Mouse (Mus musculus): ENCODE results near the gene Lhx1. TPM values are rescaled to one million over a fixed set of nuclear protein-coding genes. Genes with fewer than 3 reads are reported as not detected.
A peak's percentile ranks its signal among the peaks of the same experiment; 100 is the strongest.

The Lhx1 gene
- total RNA-seq (2021) (not detected), polyA plus RNA-seq (2012; rRNA removed) (not detected in 2 replicates)
- long read RNA-seq = 0 reads

- intact Hi-C loops (cut with DNase I) = no loop called here
- peaks cover 60% of the 10 kb centered on the region for H3K27me3 ChIP-seq (ENCODE audit: control insufficient read depth, insufficient read depth, low read length)
- H3K4me3 ChIP-seq = peak within 1 kb of the TSS; percentile 40
- no peak for TF ChIP-seq CTCF (IDR thresholded peaks at IDR 0.05)
- TF ChIP-seq EP300 (IDR thresholded peaks at IDR 0.05; ENCODE audit: insufficient read depth, low read depth, low read length) = no peak
- TF ChIP-seq POLR2A (IDR thresholded peaks at IDR 0.05; ENCODE audit: insufficient read depth, low read depth, low read length) = no peak
- WGBS = 1% methylated on average over 64 of the region's 64 CpGs
- no peak within 1 kb of the TSS for H3K9ac ChIP-seq (ENCODE audit: low read depth, low read length)
- DNase-seq = peak; percentile 25 to 45
- no peak within 1 kb of the TSS for H3K27ac ChIP-seq
- H3K36me3 ChIP-seq (ENCODE audit: control insufficient read depth, insufficient read depth, low read length) = no peaks in the 10 kb centered on the region
- H3K79me2 ChIP-seq (replicated peaks; ENCODE audit: control insufficient read depth, insufficient read depth, low read length) = no peaks in the 10 kb centered on the region
- no peaks in the 10 kb centered on the region; the same call in 1 of the 2 replicates for H3K4me1 ChIP-seq (ENCODE audit: control insufficient read depth, insufficient read depth, low read length)
These were observed at the start of gene Lhx1 for GRCm38 (mm10) chr11:84525421-84526274. TSS of gene Lhx1 (minus strand) at chr11:84525535.

GRCm38 (mm10) chr11:84574834-84575233 is 49.5 kb upstream of the Lhx1 start:
- Histone ChIP-seq H3K9ac (ENCODE audit: low read depth, low read length) (no peak overlapping the region), H3K4me3 (no peak overlapping the region), H3K4me1 (ENCODE audit: control insufficient read depth, insufficient read depth, low read length) (no peaks in the 10 kb centered on the region), H3K27me3 (ENCODE audit: control insufficient read depth, insufficient read depth, low read length) (peaks cover 2% of the 10 kb centered on the region; the same call in 1 of the 2 replicates), H3K79me2 (replicated peaks; ENCODE audit: control insufficient read depth, insufficient read depth, low read length) (no peaks in the 10 kb centered on the region), H3K36me3 (ENCODE audit: control insufficient read depth, insufficient read depth, low read length) (no peaks in the 10 kb centered on the region), H3K27ac (no peak overlapping the region)
- no peak for DNase-seq
- TF ChIP-seq POLR2A (IDR thresholded peaks at IDR 0.05; ENCODE audit: insufficient read depth, low read depth, low read length) (no peak), EP300 (IDR thresholded peaks at IDR 0.05; ENCODE audit: insufficient read depth, low read depth, low read length) (no peak), CTCF (IDR thresholded peaks at IDR 0.05) (no peak)
- intact Hi-C loops (cut with DNase I) = no loop called here
- 65% methylated on average over 8 of the region's 8 CpGs for WGBS

- Histone ChIP-seq H3K4me1 (ENCODE audit: control insufficient read depth, insufficient read depth, low read length) (no peaks in the 10 kb centered on the region), H3K79me2 (replicated peaks; ENCODE audit: control insufficient read depth, insufficient read depth, low read length) (no peaks in the 10 kb centered on the region), H3K4me3 (no peak overlapping the region), H3K27ac (no peak overlapping the region), H3K27me3 (ENCODE audit: control insufficient read depth, insufficient read depth, low read length) (peaks cover 2% of the 10 kb centered on the region; the same call in 1 of the 2 replicates), H3K9ac (ENCODE audit: low read depth, low read length) (no peak overlapping the region), H3K36me3 (ENCODE audit: control insufficient read depth, insufficient read depth, low read length) (no peaks in the 10 kb centered on the region)
- 74% methylated on average over 8 of the region's 8 CpGs for WGBS
- no peak for DNase-seq
- intact Hi-C loops (cut with DNase I) = no loop called here
- TF ChIP-seq POLR2A (IDR thresholded peaks at IDR 0.05; ENCODE audit: insufficient read depth, low read depth, low read length) = no peak
- no peak for TF ChIP-seq CTCF (IDR thresholded peaks at IDR 0.05)
These were observed 48.3 kb upstream of the Lhx1 start for GRCm38 (mm10) chr11:84573637-84574036.

- no peak for DNase-seq
- WGBS = 69% methylated on average over 5 of the region's 5 CpGs
- no peaks in the 10 kb centered on the region for H3K27me3 ChIP-seq (ENCODE audit: control insufficient read depth, insufficient read depth, low read length)
These were observed 45.5 kb upstream of the Lhx1 start for GRCm38 (mm10) chr11:84570812-84571211.

GRCm38 (mm10) chr11:84570392-84570791 is 45.1 kb upstream of the Lhx1 start:
- no peak for DNase-seq
- Histone ChIP-seq H3K79me2 (replicated peaks; ENCODE audit: control insufficient read depth, insufficient read depth, low read length) (no peaks in the 10 kb centered on the region), H3K27me3 (ENCODE audit: control insufficient read depth, insufficient read depth, low read length) (no peaks in the 10 kb centered on the region), H3K4me1 (ENCODE audit: control insufficient read depth, insufficient read depth, low read length) (no peaks in the 10 kb centered on the region), H3K36me3 (ENCODE audit: control insufficient read depth, insufficient read depth, low read length) (no peaks in the 10 kb centered on the region), H3K27ac (no peak overlapping the region), H3K4me3 (no peak overlapping the region), H3K9ac (ENCODE audit: low read depth, low read length) (no peak overlapping the region)
- WGBS = 68% methylated on average over 12 of the region's 12 CpGs
- TF ChIP-seq EP300 (IDR thresholded peaks at IDR 0.05; ENCODE audit: insufficient read depth, low read depth, low read length) (no peak), CTCF (IDR thresholded peaks at IDR 0.05) (no peak), POLR2A (IDR thresholded peaks at IDR 0.05; ENCODE audit: insufficient read depth, low read depth, low read length) (no peak)
- intact Hi-C loops (cut with DNase I) = no loop called here

More at GRCm38 (mm10) chr11:84570812-84571211, 45.5 kb upstream of the Lhx1 start:
- H3K4me3 ChIP-seq = no peak overlapping the region
- no peak for TF ChIP-seq EP300 (IDR thresholded peaks at IDR 0.05; ENCODE audit: insufficient read depth, low read depth, low read length)
- no peak for TF ChIP-seq POLR2A (IDR thresholded peaks at IDR 0.05; ENCODE audit: insufficient read depth, low read depth, low read length)
- TF ChIP-seq CTCF (IDR thresholded peaks at IDR 0.05) = no peak
- intact Hi-C loops (cut with DNase I) = no loop called here
- H3K27ac ChIP-seq = no peak overlapping the region
- no peaks in the 10 kb centered on the region for H3K36me3 ChIP-seq (ENCODE audit: control insufficient read depth, insufficient read depth, low read length)
- H3K4me1 ChIP-seq (ENCODE audit: control insufficient read depth, insufficient read depth, low read length) = no peaks in the 10 kb centered on the region
- H3K9ac ChIP-seq (ENCODE audit: low read depth, low read length) = no peak overlapping the region
- H3K79me2 ChIP-seq (replicated peaks; ENCODE audit: control insufficient read depth, insufficient read depth, low read length) = no peaks in the 10 kb centered on the region

Data from heart, adult 2 months (tissue).